Mouse (Mus musculus): ENCODE data around the gene Piwil1. TPM values are rescaled to one million over a fixed set of nuclear protein-coding genes. Genes with fewer than 3 reads are reported as not detected.

The Piwil1 gene
- polyA plus RNA-seq, 1 experiment = 0.15 TPM

DNA sequence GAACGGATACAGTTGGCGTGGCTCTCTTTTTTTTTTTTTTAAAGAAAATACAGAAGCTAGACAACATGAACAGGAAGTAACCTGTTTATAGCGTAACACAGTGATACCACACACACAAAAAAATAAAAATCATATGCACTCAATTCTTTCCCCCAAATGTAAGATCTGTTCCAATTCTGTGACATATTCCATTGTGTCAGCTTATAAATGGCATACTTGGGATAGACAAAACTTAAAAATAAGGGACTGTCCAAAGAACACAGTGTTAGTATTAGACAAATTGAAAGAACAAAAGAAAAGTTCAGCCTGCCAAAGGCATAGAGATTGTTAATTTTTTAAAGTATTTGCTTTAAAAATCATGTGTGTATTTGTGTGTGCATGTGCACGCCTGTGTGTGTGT lies 25.0 kb upstream of the Piwil1 start:
- TF ChIP-seq POLR2A (IDR thresholded peaks at IDR 0.05; ENCODE audit: borderline replicate concordance, insufficient read depth, low read length) (no peak), CTCF (IDR thresholded peaks at IDR 0.05; ENCODE audit: borderline replicate concordance, insufficient read depth, low read depth, low read length) (no peak)
- Histone ChIP-seq H3K27me3 (ENCODE audit: control insufficient read depth, insufficient read depth, low read length) (no peaks in the 10 kb centered on the region), H3K4me3 (replicated peaks; ENCODE audit: insufficient read depth, low read depth, low read length) (no peak overlapping the region), H3K27ac (ENCODE audit: insufficient read depth, low read length) (no peak overlapping the region), H3K4me1 (ENCODE audit: control insufficient read depth, insufficient read depth, low read length) (no peaks in the 10 kb centered on the region)
- 93% methylated on average over 4 of the region's 4 CpGs for whole genome bisulfite sequencing
- no peak for DNase-seq

- no peaks in the 10 kb centered on the region for H3K4me1 ChIP-seq (ENCODE audit: control insufficient read depth, insufficient read depth, low read length)
- H3K27me3 ChIP-seq (ENCODE audit: control insufficient read depth, insufficient read depth, low read length) = no peaks in the 10 kb centered on the region
- no peak overlapping the region for H3K27ac ChIP-seq (ENCODE audit: insufficient read depth, low read length)
- TF ChIP-seq POLR2A (IDR thresholded peaks at IDR 0.05; ENCODE audit: borderline replicate concordance, insufficient read depth, low read length) = no peak
- no peak for TF ChIP-seq CTCF (IDR thresholded peaks at IDR 0.05; ENCODE audit: borderline replicate concordance, insufficient read depth, low read depth, low read length)
- no peak overlapping the region for H3K4me3 ChIP-seq (replicated peaks; ENCODE audit: insufficient read depth, low read depth, low read length)
- DNase-seq = no peak
- 83% methylated on average over 6 of the region's 6 CpGs for WGBS
These were observed 24.5 kb upstream of the Piwil1 start for GRCm38 (mm10) chr5:128677861-128678260.

DNA sequence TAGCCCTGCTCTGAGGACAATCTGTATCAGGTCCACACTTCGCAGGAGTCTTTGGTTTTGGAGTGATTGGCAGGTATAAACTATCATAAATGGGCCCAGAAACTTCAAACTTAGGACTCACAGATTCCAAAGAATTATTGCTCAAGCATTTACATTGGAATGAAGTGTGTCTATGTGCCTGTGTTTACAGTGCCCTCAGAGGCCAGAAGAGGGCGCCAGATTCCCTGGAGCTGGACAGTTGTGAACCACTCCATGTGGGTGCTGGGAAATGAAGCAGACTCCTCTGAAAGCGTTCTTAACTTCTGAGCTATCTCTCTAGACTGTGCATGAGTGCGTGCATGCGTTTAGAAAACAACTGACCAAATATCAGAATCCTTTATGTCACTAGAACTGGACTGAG lies 20.9 kb upstream of the Piwil1 start:
- Histone ChIP-seq H3K27ac (ENCODE audit: insufficient read depth, low read length) (no peak overlapping the region), H3K4me1 (ENCODE audit: control insufficient read depth, insufficient read depth, low read length) (no peaks in the 10 kb centered on the region), H3K4me3 (replicated peaks; ENCODE audit: insufficient read depth, low read depth, low read length) (no peak overlapping the region), H3K27me3 (ENCODE audit: control insufficient read depth, insufficient read depth, low read length) (no peaks in the 10 kb centered on the region; the same call in 1 of the 2 replicates)
- no peak for DNase-seq
- TF ChIP-seq POLR2A (IDR thresholded peaks at IDR 0.05; ENCODE audit: borderline replicate concordance, insufficient read depth, low read length) (no peak), CTCF (IDR thresholded peaks at IDR 0.05; ENCODE audit: borderline replicate concordance, insufficient read depth, low read depth, low read length) (no peak)
- WGBS = 47% methylated on average over 5 of the region's 5 CpGs

DNA sequence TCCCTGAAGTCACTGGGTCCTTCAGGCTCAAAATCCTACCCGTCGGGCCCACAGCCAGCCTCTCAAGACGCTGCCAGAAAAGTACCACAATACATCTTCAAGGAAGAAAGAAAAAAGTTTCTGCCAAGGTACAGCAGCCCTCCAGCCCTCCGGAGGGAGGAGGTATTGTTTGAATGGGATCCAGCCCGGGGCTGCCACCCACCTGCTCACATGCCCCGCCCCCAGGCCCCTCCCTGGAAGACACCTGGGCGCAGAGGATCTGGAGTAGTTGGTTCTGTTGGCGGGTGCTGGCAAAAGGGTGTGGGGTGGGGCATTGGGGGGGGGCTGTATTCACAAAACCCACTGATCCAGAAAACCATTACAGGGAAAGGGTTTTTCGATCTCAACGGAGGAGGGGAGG lies 18.1 kb upstream of the Piwil1 start:
- no peak overlapping the region for H3K27ac ChIP-seq (ENCODE audit: insufficient read depth, low read length)
- 5% methylated on average over 10 of the region's 10 CpGs for WGBS
- H3K4me1 ChIP-seq (ENCODE audit: control insufficient read depth, insufficient read depth, low read length) = no peaks in the 10 kb centered on the region
- TF ChIP-seq CTCF (IDR thresholded peaks at IDR 0.05; ENCODE audit: borderline replicate concordance, insufficient read depth, low read depth, low read length) (no peak), POLR2A (IDR thresholded peaks at IDR 0.05; ENCODE audit: borderline replicate concordance, insufficient read depth, low read length) (no peak)
- DNase-seq = no peak
- H3K4me3 ChIP-seq (replicated peaks; ENCODE audit: insufficient read depth, low read depth, low read length) = no peak overlapping the region
- H3K27me3 ChIP-seq (ENCODE audit: control insufficient read depth, insufficient read depth, low read length) = no peaks in the 10 kb centered on the region; the same call in 1 of the 2 replicates

GRCm38 (mm10) chr5:128684621-128685020 lies 17.7 kb upstream of the Piwil1 start:
- H3K4me1 ChIP-seq (ENCODE audit: control insufficient read depth, insufficient read depth, low read length) = no peaks in the 10 kb centered on the region
- no peaks in the 10 kb centered on the region; the same call in 1 of the 2 replicates for H3K27me3 ChIP-seq (ENCODE audit: control insufficient read depth, insufficient read depth, low read length)
- H3K4me3 ChIP-seq (replicated peaks; ENCODE audit: insufficient read depth, low read depth, low read length) = no peak overlapping the region
- no peak for TF ChIP-seq POLR2A (IDR thresholded peaks at IDR 0.05; ENCODE audit: borderline replicate concordance, insufficient read depth, low read length)
- no peak for TF ChIP-seq CTCF (IDR thresholded peaks at IDR 0.05; ENCODE audit: borderline replicate concordance, insufficient read depth, low read depth, low read length)
- DNase-seq = no peak
- WGBS = 11% methylated on average over 15 of the region's 15 CpGs
- no peak overlapping the region for H3K27ac ChIP-seq (ENCODE audit: insufficient read depth, low read length)

DNA sequence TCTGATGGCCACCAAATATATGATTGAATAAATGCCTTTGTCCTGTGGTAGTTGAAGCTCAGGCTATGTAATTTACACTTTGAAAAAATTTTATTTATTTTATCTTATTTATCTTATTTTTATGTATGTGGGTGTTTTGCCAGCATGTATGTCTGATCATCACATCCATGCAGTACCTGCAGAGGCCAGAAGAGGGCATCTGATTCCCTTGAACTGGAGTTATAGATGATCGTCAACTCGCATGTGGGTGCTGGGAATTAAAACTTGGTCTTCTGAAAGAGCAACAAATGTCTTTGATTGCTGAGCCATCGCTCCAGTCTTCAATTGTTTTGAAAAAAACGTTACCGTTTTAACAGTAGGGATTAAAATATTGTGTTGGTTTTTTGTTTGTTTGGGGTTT lies 15.2 kb upstream of the Piwil1 start:
- WGBS = 87% methylated on average over 5 of the region's 5 CpGs

DNA sequence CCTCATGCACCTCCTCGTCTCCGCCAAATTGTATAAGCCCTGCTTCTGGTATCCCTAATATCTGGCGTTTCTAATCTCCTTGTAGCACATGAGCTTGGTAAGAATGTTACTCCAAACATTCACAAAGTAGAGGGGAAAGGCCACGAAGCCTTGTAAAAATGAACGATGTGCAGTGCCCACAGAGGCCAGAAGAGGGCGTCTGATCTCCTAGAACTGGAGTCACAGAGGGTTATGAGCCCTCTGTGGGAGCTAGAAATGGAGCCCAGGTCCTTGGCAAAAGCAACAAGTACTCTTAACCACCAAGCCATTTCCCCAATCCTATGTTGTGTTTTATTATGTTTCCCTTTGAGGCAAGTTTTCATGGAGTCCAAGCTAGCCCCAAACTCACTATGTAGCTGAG lies 8.2 kb upstream of the Piwil1 start:
- 68% methylated on average over 6 of the region's 6 CpGs for WGBS
- Histone ChIP-seq H3K27ac (ENCODE audit: insufficient read depth, low read length) (no peak overlapping the region), H3K27me3 (ENCODE audit: control insufficient read depth, insufficient read depth, low read length) (no peaks in the 10 kb centered on the region; the same call in 1 of the 2 replicates), H3K4me3 (replicated peaks; ENCODE audit: insufficient read depth, low read depth, low read length) (no peak overlapping the region), H3K4me1 (ENCODE audit: control insufficient read depth, insufficient read depth, low read length) (no peaks in the 10 kb centered on the region)
- no peak for TF ChIP-seq POLR2A (IDR thresholded peaks at IDR 0.05; ENCODE audit: borderline replicate concordance, insufficient read depth, low read length)
- TF ChIP-seq CTCF (IDR thresholded peaks at IDR 0.05; ENCODE audit: borderline replicate concordance, insufficient read depth, low read depth, low read length) = no peak
- no peak for DNase-seq

More for the DNA sequence above, 15.2 kb upstream of the Piwil1 start:
- H3K27ac ChIP-seq (ENCODE audit: insufficient read depth, low read length) = no peak overlapping the region
- DNase-seq = no peak
- no peaks in the 10 kb centered on the region for H3K4me1 ChIP-seq (ENCODE audit: control insufficient read depth, insufficient read depth, low read length)
- TF ChIP-seq POLR2A (IDR thresholded peaks at IDR 0.05; ENCODE audit: borderline replicate concordance, insufficient read depth, low read length) (no peak), CTCF (IDR thresholded peaks at IDR 0.05; ENCODE audit: borderline replicate concordance, insufficient read depth, low read depth, low read length) (no peak)
- no peak overlapping the region for H3K4me3 ChIP-seq (replicated peaks; ENCODE audit: insufficient read depth, low read depth, low read length)
- no peaks in the 10 kb centered on the region; the same call in 1 of the 2 replicates for H3K27me3 ChIP-seq (ENCODE audit: control insufficient read depth, insufficient read depth, low read length)

DNA sequence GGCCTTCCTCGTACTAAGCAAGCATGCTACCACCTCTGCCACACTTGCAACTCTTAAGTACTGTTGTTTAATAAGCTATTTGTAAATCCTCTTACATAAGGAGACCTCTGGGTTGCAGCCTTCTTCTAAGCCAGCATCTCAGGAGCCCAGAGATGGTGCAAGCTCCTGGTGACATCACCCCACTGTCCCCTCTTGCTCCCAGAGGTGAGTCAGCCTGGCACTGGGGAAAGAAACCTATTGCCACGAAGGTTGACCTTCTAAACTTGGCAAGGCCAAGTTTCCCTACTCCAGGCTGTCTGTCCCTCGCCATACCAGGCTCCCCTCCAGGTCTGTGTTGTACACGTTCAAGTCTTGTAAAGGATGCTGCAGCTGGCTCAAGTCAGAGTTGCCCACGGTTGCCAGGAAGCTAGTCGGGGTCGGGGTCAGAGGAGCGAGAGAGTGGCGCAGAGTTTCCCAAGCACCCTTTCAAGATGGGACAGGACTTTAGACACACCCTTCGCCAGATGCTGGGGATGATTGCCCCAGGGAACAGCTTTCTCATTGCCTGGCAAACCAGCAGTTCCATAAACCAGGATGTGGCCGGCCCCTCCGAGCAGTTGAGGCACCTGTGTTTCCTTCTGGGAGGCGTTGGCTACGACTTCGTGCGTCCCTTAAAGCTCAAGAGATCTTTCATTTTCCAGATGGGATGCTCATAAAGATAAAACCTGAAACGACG lies 7.6 kb upstream of the Piwil1 start:
- TF ChIP-seq POLR2A (IDR thresholded peaks at IDR 0.05; ENCODE audit: borderline replicate concordance, insufficient read depth, low read length) = no peak
- no peak for TF ChIP-seq CTCF (IDR thresholded peaks at IDR 0.05; ENCODE audit: borderline replicate concordance, insufficient read depth, low read depth, low read length)
- Histone ChIP-seq H3K4me3 (replicated peaks; ENCODE audit: insufficient read depth, low read depth, low read length) (no peak overlapping the region), H3K4me1 (ENCODE audit: control insufficient read depth, insufficient read depth, low read length) (no peaks in the 10 kb centered on the region), H3K27ac (ENCODE audit: insufficient read depth, low read length) (no peak overlapping the region), H3K27me3 (ENCODE audit: control insufficient read depth, insufficient read depth, low read length) (no peaks in the 10 kb centered on the region; the same call in 1 of the 2 replicates)
- 54% methylated on average over 18 of the region's 18 CpGs for WGBS
- DNase-seq = no peak

All from cerebellum, adult 2 months (tissue).